Mouse (Mus musculus) neural tube, embryonic 13.5 days (tissue): ENCODE measurements around the gene Calcoco2. TPM values are rescaled to one million over a fixed set of nuclear protein-coding genes. Genes with fewer than 3 reads are reported as not detected.

Experiments
- ATAC-seq: fragments of 200-750 bp; cut with Nextera tagmentation; 2 replicates; pipeline ENCODE4 v1.8.0; 2017; ENCODE audit warnings: low read depth, mild to moderate bottlenecking, moderate TSS enrichment, moderate library complexity
- H3K27ac ChIP-seq: fragments of 300-500 bp; sonication (generic); replicated peaks from 2 replicates; pipeline ENCODE4 v1.5.1; 2015; ENCODE audit warnings: moderate library complexity, mild to moderate bottlenecking, inconsistent platforms
- H3K27me3 ChIP-seq: fragments of 300-500 bp; sonication (generic); 2 replicates; pipeline ENCODE4 v1.6.1; 2015; ENCODE audit warnings: mild to moderate bottlenecking, inconsistent platforms
- H3K36me3 ChIP-seq: fragments of 300-500 bp; sonication (generic); 2 replicates; pipeline ENCODE4 v1.6.1; 2015; ENCODE audit warnings: mild to moderate bottlenecking, inconsistent platforms
- H3K4me1 ChIP-seq: fragments of 300-500 bp; sonication (generic); replicated peaks from 2 replicates; pipeline ENCODE4 v1.6.1; 2015; ENCODE audit warnings: inconsistent platforms
- H3K4me2 ChIP-seq: fragments of 300-500 bp; sonication (generic); 2 replicates; pipeline ENCODE4 v1.6.1; 2015; ENCODE audit warnings: inconsistent platforms, mild to moderate bottlenecking, moderate library complexity
- H3K4me3 ChIP-seq: fragments of 300-500 bp; sonication (generic); 2 replicates; pipeline ENCODE4 v1.5.1; 2015; ENCODE audit warnings: mild to moderate bottlenecking, inconsistent platforms
- H3K9ac ChIP-seq: fragments of 300-500 bp; sonication (generic); 2 replicates; pipeline ENCODE4 v1.6.1; 2015; ENCODE audit warnings: moderate library complexity, mild to moderate bottlenecking, inconsistent platforms
- H3K9me3 ChIP-seq: fragments of 300-500 bp; sonication (generic); 2 replicates; pipeline ENCODE4 v1.6.1; 2016; ENCODE audit warnings: inconsistent platforms
- WGBS: fragments of 180-500 bp; shearing (Covaris S2); methylation state at CpG from one replicate; pipeline ENCODE4 v1.1.7; 2015; 5-methylcytosine and 5-hydroxymethylcytosine counted together
- polyA plus RNA-seq: library from polyadenylated mRNA; unstranded; fragments of >200 nt; fragmentation: Nextera tagmentation; extraction: Ambion mirVana; gene quantifications from 2 replicates; pipeline ENCODE4 v1.2.1, GENCODE M21; 2015

The Calcoco2 gene
- polyA plus RNA-seq, 1 experiment from 2014 or later, result not detected

GRCm38 (mm10) chr11:96049939-96050338, 61.8 kb downstream of the Calcoco2 start:
- WGBS, result 76% methylated on average over 4 of the region's 4 CpGs
- no peak overlapping the region for H3K4me3 ChIP-seq
- no peak for ATAC-seq

More at GRCm38 (mm10) chr11:96049939-96050338, 61.8 kb downstream of the Calcoco2 start:
- Histone ChIP-seq H3K4me2 (no peak overlapping the region), H3K27ac (no peak overlapping the region), H3K9me3 (no peaks in the 10 kb centered on the region), H3K36me3 (peaks cover 95% of the 10 kb centered on the region), H3K4me1 (no peaks in the 10 kb centered on the region), H3K27me3 (no peaks in the 10 kb centered on the region), H3K9ac (no peak overlapping the region)

Other genes with a start within 250 kb of the Calcoco2 start
- not detected in 2 replicates for gene B4galnt2, start 197.1 kb downstream of the Calcoco2 start, polyA plus RNA-seq
- 16.7 and 21.2 TPM in 2 replicates for gene Igf2bp1, start 106.0 kb downstream of the Calcoco2 start, polyA plus RNA-seq
- not detected in 2 replicates for gene Gip, start 87.4 kb downstream of the Calcoco2 start, polyA plus RNA-seq
- 129 TPM in 2 replicates for gene Snf8, start 77.1 kb downstream of the Calcoco2 start, polyA plus RNA-seq
- 31.5 and 33.0 TPM in 2 replicates for gene Ube2z, start 46.6 kb downstream of the Calcoco2 start, polyA plus RNA-seq
- gene Atp5g1, start 36.3 kb downstream of the Calcoco2 start, polyA plus RNA-seq, result 605 and 642 TPM in 2 replicates
- not detected in 2 replicates for gene Ttll6, start 21.8 kb upstream of the Calcoco2 start, polyA plus RNA-seq
- 1.7 TPM in 1 of 2 replicates, not detected in the other for gene Hoxb13, start 82.4 kb upstream of the Calcoco2 start, polyA plus RNA-seq
- gene Hoxb9, start 159.5 kb upstream of the Calcoco2 start, polyA plus RNA-seq, result 72.9 and 74.7 TPM in 2 replicates
- gene Hoxb8, start 169.9 kb upstream of the Calcoco2 start, polyA plus RNA-seq, result 81.7 and 114 TPM in 2 replicates
- 124 and 125 TPM in 2 replicates for gene Hoxb7, start 174.7 kb upstream of the Calcoco2 start, polyA plus RNA-seq
- 171 and 174 TPM in 2 replicates for gene Hoxb6, start 180.5 kb upstream of the Calcoco2 start, polyA plus RNA-seq
- gene Hoxb5, start 191.4 kb upstream of the Calcoco2 start, polyA plus RNA-seq, result 67.1 and 88.3 TPM in 2 replicates
- 7.5 and 8.7 TPM in 2 replicates for gene Hoxb4, start 206.3 kb upstream of the Calcoco2 start, polyA plus RNA-seq
- gene Hoxb3, start 211.4 kb upstream of the Calcoco2 start, polyA plus RNA-seq, result 12.8 and 14.7 TPM in 2 replicates
- gene Hoxb2, start 238.6 kb upstream of the Calcoco2 start, polyA plus RNA-seq, result 63.0 and 67.1 TPM in 2 replicates